Mouse (Mus musculus): Measurements from ENCODE around the gene Prss57.
"Not testable (repeated sequence)": the region's sequence is repeated elsewhere in the genome, so short reads cannot be mapped to it uniquely, and the experiment has no call there.

The Prss57 gene

GRCm38 (mm10) chr10:79780664-79781015, 10.1 kb downstream of the Prss57 start:
- no peak for DNase-seq (ENCODE audit: low spot score)

- DNase-seq (ENCODE audit: low spot score) = peak; percentile 95
Measured at GRCm38 (mm10) chr10:79779784-79780663, 10.7 kb downstream of the Prss57 start.

GRCm38 (mm10) chr10:79779193-79779592, 11.6 kb downstream of the Prss57 start:
- DNase-seq (ENCODE audit: low spot score) = no peak

- peak; percentile 42 for DNase-seq (ENCODE audit: low spot score)
Measured at GRCm38 (mm10) chr10:79778006-79778405, 12.8 kb downstream of the Prss57 start.

- peak; percentile 41 for DNase-seq (ENCODE audit: low spot score)
Measured at GRCm38 (mm10) chr10:79777103-79777531, 13.6 kb downstream of the Prss57 start, which contains the start of gene Fstl3. Gene Fstl3 (plus strand): TSS chr10:79777272.

- DNase-seq (ENCODE audit: low spot score) = no peak
Measured at GRCm38 (mm10) chr10:79774486-79775279, 16.1 kb downstream of the Prss57 start.

GRCm38 (mm10) chr10:79773208-79773607, 17.6 kb downstream of the Prss57 start:
- DNase-seq (ENCODE audit: low spot score) = no peak

- DNase-seq (ENCODE audit: low spot score) = no peak
Measured at GRCm38 (mm10) chr10:79772320-79772719, 18.4 kb downstream of the Prss57 start.

- no peak for DNase-seq (ENCODE audit: low spot score)
Measured at GRCm38 (mm10) chr10:79769329-79769728, 21.4 kb downstream of the Prss57 start.

GRCm38 (mm10) chr10:79768400-79768799, 22.4 kb downstream of the Prss57 start:
- DNase-seq (ENCODE audit: low spot score) = peak; percentile 71

GRCm38 (mm10) chr10:79767372-79768244, 23.2 kb downstream of the Prss57 start:
- peak; percentile 93 for DNase-seq (ENCODE audit: low spot score)

- peak; percentile 99 for DNase-seq (ENCODE audit: low spot score)
Measured at GRCm38 (mm10) chr10:79766508-79767325, 24.0 kb downstream of the Prss57 start, which contains the start of gene Rnf126. Gene Rnf126 (minus strand): TSS chr10:79766952.

- no peak for DNase-seq (ENCODE audit: low spot score)
Measured at GRCm38 (mm10) chr10:79766001-79766507, 24.7 kb downstream of the Prss57 start.

- no peak for DNase-seq (ENCODE audit: low spot score)
Measured at GRCm38 (mm10) chr10:79765228-79765745, 25.5 kb downstream of the Prss57 start.

- DNase-seq (ENCODE audit: low spot score) = no peak
Measured at GRCm38 (mm10) chr10:79764234-79764633, 26.5 kb downstream of the Prss57 start.

- no peak for DNase-seq (ENCODE audit: low spot score)
Measured at GRCm38 (mm10) chr10:79762875-79763274, 27.9 kb downstream of the Prss57 start.

- no peak for DNase-seq (ENCODE audit: low spot score)
Measured at GRCm38 (mm10) chr10:79760603-79761143, 30.1 kb downstream of the Prss57 start.

- DNase-seq (ENCODE audit: low spot score) = not testable (repeated sequence)
Measured at GRCm38 (mm10) chr10:79759675-79760074, 31.1 kb downstream of the Prss57 start.

- DNase-seq (ENCODE audit: low spot score) = no peak
Measured at GRCm38 (mm10) chr10:79756660-79757059, 34.1 kb downstream of the Prss57 start.

- no peak for DNase-seq (ENCODE audit: low spot score)
Measured at GRCm38 (mm10) chr10:79755854-79756253, 34.9 kb downstream of the Prss57 start.
